Mouse (Mus musculus) thymus, adult 2 months (tissue): ENCODE measurements around the gene R3hdm4.

ENCODE experiments used
- CTCF ChIP-seq: fragments of 200-500 bp; IDR thresholded peaks from 2 replicates; pipeline ENCODE4 v1.5.1; 2012; ENCODE audit warnings: mild to moderate bottlenecking, control low read depth, low read length, moderate library complexity, borderline replicate concordance; ENCODE audit not compliant: control insufficient read depth, poor library complexity, insufficient read depth; ENCODE audit errors: extremely low read depth
- POLR2A ChIP-seq: fragments of 200-500 bp; IDR thresholded peaks from 2 replicates; pipeline ENCODE4 v1.6.1; 2012; ENCODE audit warnings: mild to moderate bottlenecking, low read length, control low read depth, moderate library complexity; ENCODE audit not compliant: control insufficient read depth, poor library complexity, insufficient read depth; ENCODE audit errors: extremely low read depth

DNA sequence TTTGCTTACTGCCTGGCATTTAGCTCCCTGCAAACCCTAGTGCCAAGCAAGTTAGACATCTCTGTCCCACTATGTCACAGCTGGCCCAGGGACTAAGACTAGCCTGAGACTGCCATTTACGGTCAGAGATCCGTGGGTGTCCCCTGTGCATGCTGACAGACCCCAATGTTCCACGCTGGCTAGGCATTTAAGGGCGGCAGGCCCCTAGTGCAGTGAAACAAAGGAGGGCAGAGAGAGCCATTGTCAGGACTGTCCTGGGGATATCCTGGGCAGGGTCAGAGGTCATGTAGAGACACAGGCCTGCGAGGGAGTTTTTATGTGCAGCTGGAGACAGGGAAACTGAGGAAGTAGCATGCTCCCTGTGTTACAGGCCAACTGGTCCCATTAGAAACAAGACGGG lies 12.9 kb upstream of the R3hdm4 start:
- no peak for TF ChIP-seq CTCF
- TF ChIP-seq POLR2A: no peak
